Mouse (Mus musculus) liver, embryonic 13.5 days (tissue): ENCODE data around the gene Thop1. TPM values are rescaled to one million over a fixed set of nuclear protein-coding genes. Genes with fewer than 3 reads are reported as not detected.
"Not testable (repeated sequence)": the region's sequence is repeated elsewhere in the genome, so short reads cannot be mapped to it uniquely, and the experiment has no call there.

ENCODE experiments used
- ATAC-seq: fragments of 200-750 bp; cut with Nextera tagmentation; 2 replicates; pipeline ENCODE4 v1.8.0; 2017; ENCODE audit warnings: low read depth, mild to moderate bottlenecking, moderate number of reproducible peaks, moderate library complexity
- DNase-seq: peaks from one replicate; pipeline ENCODE4 v3.0.0; 2022
- H3K27ac ChIP-seq: fragments of 300-500 bp; sonication (generic); 2 replicates; pipeline ENCODE4 v1.5.1; 2015; ENCODE audit warnings: moderate library complexity, mild to moderate bottlenecking, inconsistent platforms
- H3K27me3 ChIP-seq: fragments of 300-500 bp; sonication (generic); 2 replicates; pipeline ENCODE4 v1.6.1; 2015; ENCODE audit warnings: mild to moderate bottlenecking, inconsistent platforms
- H3K36me3 ChIP-seq: fragments of 300-500 bp; sonication (generic); 2 replicates; pipeline ENCODE4 v1.6.1; 2015; ENCODE audit warnings: mild to moderate bottlenecking, inconsistent platforms
- H3K4me1 ChIP-seq: fragments of 300-500 bp; sonication (generic); replicated peaks from 2 replicates; pipeline ENCODE4 v1.6.1; 2015; ENCODE audit warnings: inconsistent platforms
- H3K4me2 ChIP-seq: fragments of 300-500 bp; sonication (generic); 2 replicates; pipeline ENCODE4 v1.6.1; 2015; ENCODE audit warnings: inconsistent platforms, mild to moderate bottlenecking, moderate library complexity
- H3K4me3 ChIP-seq: fragments of 300-500 bp; sonication (generic); replicated peaks from 2 replicates; pipeline ENCODE4 v1.5.1; 2015; ENCODE audit warnings: mild to moderate bottlenecking, inconsistent platforms
- H3K9ac ChIP-seq: fragments of 300-500 bp; sonication (generic); 2 replicates; pipeline ENCODE4 v1.6.1; 2015; ENCODE audit warnings: mild to moderate bottlenecking, inconsistent platforms
- H3K9me3 ChIP-seq: fragments of 300-500 bp; sonication (generic); replicated peaks from 2 replicates; pipeline ENCODE4 v1.6.1; 2016; ENCODE audit warnings: inconsistent platforms
- WGBS: fragments of 180-500 bp; shearing (Covaris S2); methylation state at CpG from one replicate; pipeline ENCODE4 v1.1.7; 2015; ENCODE audit not compliant: insufficient replicate concordance; 5-methylcytosine and 5-hydroxymethylcytosine counted together
- polyA plus RNA-seq: library from polyadenylated mRNA; unstranded; fragments of >200 nt; fragmentation: Nextera tagmentation; extraction: Ambion mirVana; gene quantifications from 2 replicates; pipeline ENCODE4 v1.2.1, GENCODE M21; 2015

The Thop1 gene
- polyA plus RNA-seq, 1 experiment from 2014 or later = 35.1 TPM

GRCm38 (mm10) chr10:81058896-81059295 is 10.9 kb upstream of the Thop1 start:
- ATAC-seq (no peak), DNase-seq (no peak)
- Histone ChIP-seq H3K27ac (peak overlapping the region; percentile 72), H3K4me2 (peak overlapping the region; percentile 73), H3K4me1 (peaks cover 32% of the 10 kb centered on the region), H3K9me3 (no peaks in the 10 kb centered on the region), H3K9ac (peak overlapping the region; percentile 78), H3K4me3 (peak overlapping the region; percentile 80), H3K36me3 (peaks cover 3% of the 10 kb centered on the region; the same call in 1 of the 2 replicates), H3K27me3 (no peaks in the 10 kb centered on the region)
- WGBS = 78% methylated on average over 6 of the region's 6 CpGs

GRCm38 (mm10) chr10:81059603-81060543 is 10.0 kb upstream of the Thop1 start, which contains the start of gene Sgta:
Gene Sgta (minus strand): TSS chr10:81060181.
- peak within 1 kb of the TSS; percentile 73 for H3K4me2 ChIP-seq

GRCm38 (mm10) chr10:81062710-81063109 is 7.1 kb upstream of the Thop1 start:
- DNase-seq = no peak
- Histone ChIP-seq H3K4me2 (no peak overlapping the region), H3K36me3 (no peaks in the 10 kb centered on the region), H3K9me3 (no peaks in the 10 kb centered on the region), H3K27ac (no peak overlapping the region), H3K9ac (no peak overlapping the region), H3K4me1 (peaks cover 20% of the 10 kb centered on the region), H3K4me3 (no peak overlapping the region), H3K27me3 (no peaks in the 10 kb centered on the region)
- ATAC-seq = no peak
- WGBS = 51% methylated on average over 4 of the region's 4 CpGs

More at GRCm38 (mm10) chr10:81059603-81060543, 10.0 kb upstream of the Thop1 start, which contains the start of gene Sgta:
- H3K9ac ChIP-seq = peak within 1 kb of the TSS; percentile 78
- DNase-seq (peak; percentile 94), ATAC-seq (peak; percentile 82)
- under 1% methylated on average over 48 of the region's 48 CpGs for WGBS
- H3K9me3 ChIP-seq = no peaks in the 10 kb centered on the region
- H3K27me3 ChIP-seq = no peaks in the 10 kb centered on the region
- peak within 1 kb of the TSS; percentile 72 for H3K27ac ChIP-seq
- H3K4me3 ChIP-seq = peak within 1 kb of the TSS; percentile 80
- H3K36me3 ChIP-seq = peaks cover 3% of the 10 kb centered on the region; the same call in 1 of the 2 replicates
- peaks cover 32% of the 10 kb centered on the region for H3K4me1 ChIP-seq

- not testable (repeated sequence) for H3K36me3 ChIP-seq, DNase-seq, H3K9ac ChIP-seq, H3K4me2 ChIP-seq, H3K4me1 ChIP-seq, ATAC-seq, H3K9me3 ChIP-seq, H3K4me3 ChIP-seq, H3K27ac ChIP-seq, H3K27me3 ChIP-seq
- WGBS = 69% methylated on average over 8 of the region's 8 CpGs
Measured at GRCm38 (mm10) chr10:81064519-81064918, 5.3 kb upstream of the Thop1 start.

GRCm38 (mm10) chr10:81068706-81069105 is 1.1 kb upstream of the Thop1 start:
- Histone ChIP-seq H3K27me3 (peaks cover 4% of the 10 kb centered on the region; the same call in 1 of the 2 replicates), H3K4me1 (peaks cover 33% of the 10 kb centered on the region), H3K4me3 (no peak overlapping the region), H3K9ac (no peak overlapping the region), H3K27ac (no peak overlapping the region), H3K4me2 (no peak overlapping the region), H3K9me3 (no peaks in the 10 kb centered on the region), H3K36me3 (peaks cover 11% of the 10 kb centered on the region)
- WGBS = 68% methylated on average over 5 of the region's 5 CpGs
- DNase-seq = no peak
- no peak for ATAC-seq

GRCm38 (mm10) chr10:81072290-81072689 is 2.5 kb downstream of the Thop1 start:
- Histone ChIP-seq H3K36me3 (peaks cover 43% of the 10 kb centered on the region), H3K9me3 (no peaks in the 10 kb centered on the region), H3K4me3 (no peak overlapping the region), H3K4me1 (peaks cover 33% of the 10 kb centered on the region), H3K27ac (no peak overlapping the region), H3K9ac (no peak overlapping the region), H3K27me3 (peaks cover 4% of the 10 kb centered on the region; the same call in 1 of the 2 replicates), H3K4me2 (no peak overlapping the region)
- WGBS = 84% methylated on average over 8 of the region's 8 CpGs
- ATAC-seq = no peak
- no peak for DNase-seq

- WGBS = 56% methylated on average over 7 of the region's 7 CpGs
- Histone ChIP-seq H3K27ac (no peak overlapping the region), H3K9me3 (no peaks in the 10 kb centered on the region), H3K36me3 (peaks cover 55% of the 10 kb centered on the region), H3K4me1 (peaks cover 33% of the 10 kb centered on the region), H3K4me3 (no peak overlapping the region), H3K27me3 (no peaks in the 10 kb centered on the region), H3K4me2 (no peak overlapping the region), H3K9ac (no peak overlapping the region)
- DNase-seq (no peak), ATAC-seq (no peak)
Measured at GRCm38 (mm10) chr10:81073464-81073863, 3.6 kb downstream of the Thop1 start.

GRCm38 (mm10) chr10:81075734-81076133 is 5.9 kb downstream of the Thop1 start:
- Histone ChIP-seq H3K36me3 (peaks cover 77% of the 10 kb centered on the region), H3K9ac (no peak overlapping the region), H3K4me3 (no peak overlapping the region), H3K4me2 (no peak overlapping the region), H3K27me3 (no peaks in the 10 kb centered on the region), H3K4me1 (peaks cover 16% of the 10 kb centered on the region), H3K27ac (no peak overlapping the region), H3K9me3 (no peaks in the 10 kb centered on the region)
- WGBS = 77% methylated on average over 8 of the region's 8 CpGs
- DNase-seq (no peak), ATAC-seq (no peak)

- Histone ChIP-seq H3K4me3 (no peak overlapping the region), H3K36me3 (peaks cover 84% of the 10 kb centered on the region), H3K27ac (no peak overlapping the region), H3K27me3 (no peaks in the 10 kb centered on the region), H3K9ac (no peak overlapping the region), H3K4me1 (peaks cover 10% of the 10 kb centered on the region), H3K4me2 (no peak overlapping the region), H3K9me3 (no peaks in the 10 kb centered on the region)
- ATAC-seq (no peak), DNase-seq (no peak)
- WGBS = 81% methylated on average over 1 of the region's 1 CpGs
Measured at GRCm38 (mm10) chr10:81076356-81076755, 6.5 kb downstream of the Thop1 start.

- Histone ChIP-seq H3K27ac (no peak overlapping the region), H3K27me3 (no peaks in the 10 kb centered on the region), H3K4me2 (no peak overlapping the region), H3K9ac (no peak overlapping the region), H3K9me3 (no peaks in the 10 kb centered on the region), H3K4me1 (peaks cover 6% of the 10 kb centered on the region), H3K4me3 (no peak overlapping the region), H3K36me3 (peaks cover 96% of the 10 kb centered on the region)
- no peak for ATAC-seq
- no peak for DNase-seq
- WGBS = 87% methylated on average over 11 of the region's 11 CpGs
Measured at GRCm38 (mm10) chr10:81077916-81078315, 8.1 kb downstream of the Thop1 start.

GRCm38 (mm10) chr10:81080008-81080655 is 10.3 kb downstream of the Thop1 start:
- DNase-seq (no peak), ATAC-seq (no peak)
- Histone ChIP-seq H3K4me3 (no peak overlapping the region), H3K9ac (no peak overlapping the region), H3K4me2 (no peak overlapping the region), H3K36me3 (peaks cover 79% of the 10 kb centered on the region), H3K27me3 (no peaks in the 10 kb centered on the region), H3K9me3 (no peaks in the 10 kb centered on the region), H3K27ac (no peak overlapping the region), H3K4me1 (peaks cover 8% of the 10 kb centered on the region)
- WGBS = 87% methylated on average over 31 of the region's 31 CpGs
